Mouse (Mus musculus): ENCODE data around the gene Rpp21. TPM values are rescaled to one million over a fixed set of nuclear protein-coding genes. Genes with fewer than 3 reads are reported as not detected.

Gene Rpp21
- polyA plus RNA-seq, 1 experiment from 2014 or later: 111 TPM

DNA sequence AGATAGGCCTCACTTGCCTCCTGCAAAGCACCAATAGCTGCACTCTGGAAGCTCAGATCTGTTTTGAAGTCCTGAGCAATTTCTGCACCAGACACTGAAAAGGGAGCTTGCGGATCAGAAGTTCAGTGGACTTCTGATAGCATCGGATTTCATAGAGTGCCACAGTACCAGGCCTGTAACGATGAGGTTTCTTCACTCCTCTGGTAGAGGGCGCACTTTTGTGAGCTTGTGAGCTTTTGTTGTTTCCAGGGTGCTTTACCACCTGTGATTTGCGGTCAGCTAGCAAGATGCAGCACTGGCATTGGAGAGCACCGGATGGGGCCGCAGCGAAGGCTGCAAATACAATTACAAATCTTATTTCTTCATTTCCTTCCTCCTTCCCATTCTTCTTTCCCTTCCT is 30.9 kb downstream of the Rpp21 start:
- WGBS: 25% methylated on average over 8 of the region's 8 CpGs
- Histone ChIP-seq H3K4me2 (replicated peaks) (no peak overlapping the region), H3K4me1 (replicated peaks) (no peaks in the 10 kb centered on the region), H3K9me3 (no peaks in the 10 kb centered on the region), H3K9ac (replicated peaks) (no peak overlapping the region), H3K27me3 (peaks cover 63% of the 10 kb centered on the region), H3K4me3 (replicated peaks) (no peak overlapping the region), H3K36me3 (no peaks in the 10 kb centered on the region), H3K27ac (no peak overlapping the region)
- ATAC-seq: no peak

DNA sequence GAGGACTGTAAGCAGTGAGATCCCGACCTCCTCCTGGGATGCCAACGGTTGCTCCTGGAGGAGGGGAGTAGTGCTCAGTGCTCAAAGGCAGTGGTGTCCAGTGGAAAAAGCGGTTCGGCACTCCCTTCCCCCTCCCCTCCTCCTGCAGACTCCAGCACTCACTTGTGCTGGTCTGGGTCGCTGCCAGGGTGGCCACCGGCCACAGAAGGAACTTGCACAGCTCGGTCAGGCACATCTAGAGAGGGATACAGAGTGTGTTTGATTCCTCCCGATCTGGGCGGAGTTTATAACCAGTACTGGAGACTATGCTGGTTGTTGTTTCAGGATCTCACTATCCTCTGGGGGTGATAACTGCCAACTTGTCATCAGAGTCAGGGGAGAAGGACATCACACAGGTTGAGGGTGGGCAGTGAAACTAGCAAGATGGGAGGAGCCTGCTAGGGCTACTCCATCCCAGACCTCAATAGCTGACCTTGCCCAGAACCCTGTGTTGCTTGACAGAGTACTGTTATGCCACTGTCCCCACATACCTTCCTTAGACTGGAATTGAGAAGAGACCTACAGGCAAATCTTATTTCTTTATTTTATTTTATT is 32.5 kb downstream of the Rpp21 start:
- no peak overlapping the region for H3K4me3 ChIP-seq (replicated peaks)
- no peaks in the 10 kb centered on the region for H3K4me1 ChIP-seq (replicated peaks)
- no peak overlapping the region for H3K9ac ChIP-seq (replicated peaks)
- no peak for ATAC-seq
- no peaks in the 10 kb centered on the region for H3K36me3 ChIP-seq
- no peak overlapping the region for H3K27ac ChIP-seq
- H3K4me2 ChIP-seq (replicated peaks): 0 out of 2 replicates have a peak overlapping the region, but pooled peaks have one; percentile 5
- peaks cover 58% of the 10 kb centered on the region for H3K27me3 ChIP-seq
- no peaks in the 10 kb centered on the region for H3K9me3 ChIP-seq
- 11% methylated on average over 9 of the region's 9 CpGs for WGBS

DNA sequence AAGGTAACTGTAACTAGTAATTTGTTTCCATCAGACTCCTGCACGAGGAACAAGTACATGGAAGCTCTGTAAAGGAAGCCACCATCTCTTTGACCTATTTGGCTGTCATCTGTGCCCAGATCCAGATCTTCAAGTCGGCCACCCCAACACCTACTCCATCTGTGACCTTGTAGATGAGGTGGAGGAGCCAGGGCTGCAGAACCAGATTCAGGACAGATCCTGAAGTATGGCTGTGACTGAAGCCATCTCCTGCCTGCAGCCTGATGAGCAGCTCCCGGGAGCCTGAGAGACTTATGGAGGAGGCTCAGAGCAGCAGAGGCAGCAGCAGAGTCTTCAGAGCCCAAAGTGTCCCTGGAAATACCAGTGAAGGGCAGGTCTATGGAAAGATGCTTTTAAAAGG is 33.4 kb downstream of the Rpp21 start:
- no peak overlapping the region for H3K9ac ChIP-seq (replicated peaks)
- ATAC-seq: no peak
- no peaks in the 10 kb centered on the region for H3K9me3 ChIP-seq
- no peaks in the 10 kb centered on the region for H3K36me3 ChIP-seq
- peaks cover 50% of the 10 kb centered on the region for H3K27me3 ChIP-seq
- 55% methylated on average over 3 of the region's 3 CpGs for WGBS
- no peak overlapping the region for H3K4me3 ChIP-seq (replicated peaks)
- H3K4me1 ChIP-seq (replicated peaks): no peaks in the 10 kb centered on the region
- no peak overlapping the region for H3K4me2 ChIP-seq (replicated peaks)
- H3K27ac ChIP-seq: no peak overlapping the region

DNA sequence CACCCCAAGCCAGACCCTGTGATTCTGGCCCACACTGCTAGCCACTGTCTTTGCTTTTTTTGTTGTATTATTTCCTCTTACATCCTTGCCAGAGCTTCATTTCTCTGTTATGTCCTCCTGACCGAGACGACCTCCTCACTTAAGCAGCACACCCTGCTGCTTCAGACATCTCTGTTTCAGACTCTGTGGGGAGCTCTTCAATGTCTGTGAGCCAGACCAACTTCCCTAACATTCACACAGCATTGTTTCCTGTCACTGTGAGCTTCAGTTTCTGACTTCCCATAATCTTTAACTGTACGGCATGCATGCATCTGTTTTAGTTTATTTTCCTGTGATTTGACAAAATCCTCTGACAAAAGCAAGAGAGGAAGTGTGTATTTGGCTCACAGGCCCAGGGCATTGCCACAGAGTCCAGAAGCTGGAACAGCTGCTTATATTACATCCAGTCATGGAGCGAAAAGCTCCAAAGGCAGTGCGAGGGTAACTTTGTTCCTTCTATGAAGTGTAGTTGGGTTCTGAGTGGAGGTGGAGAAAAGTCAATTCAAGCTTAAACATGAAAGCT is 39.2 kb downstream of the Rpp21 start:
- Histone ChIP-seq H3K4me3 (replicated peaks) (no peak overlapping the region), H3K4me1 (replicated peaks) (no peaks in the 10 kb centered on the region), H3K9me3 (no peaks in the 10 kb centered on the region), H3K27ac (no peak overlapping the region), H3K4me2 (replicated peaks) (no peak overlapping the region), H3K36me3 (no peaks in the 10 kb centered on the region), H3K9ac (replicated peaks) (no peak overlapping the region), H3K27me3 (peaks cover 55% of the 10 kb centered on the region)
- WGBS: 56% methylated on average over 5 of the region's 5 CpGs
- no peak for ATAC-seq

DNA sequence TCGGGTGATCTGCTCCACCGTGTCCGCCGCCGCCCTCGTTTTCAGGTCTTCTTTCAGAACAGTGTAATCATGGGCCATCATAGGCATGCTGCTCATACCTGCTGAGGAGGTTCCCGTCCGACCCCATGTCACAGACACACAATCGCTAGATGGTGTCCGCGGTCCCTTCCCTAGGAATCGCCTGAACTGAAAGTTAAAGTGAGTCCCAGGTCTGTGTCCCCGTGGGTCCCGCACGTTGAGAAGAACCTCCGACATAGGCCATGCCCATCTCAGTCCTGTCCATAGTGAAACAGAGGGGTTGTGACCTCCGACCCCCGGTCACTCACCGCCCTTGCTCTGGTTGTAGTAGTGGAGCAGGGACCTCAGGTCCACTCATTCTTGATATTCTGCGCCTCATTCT is 42.3 kb downstream of the Rpp21 start:
- ATAC-seq: no peak
- 3% methylated on average over 20 of the region's 20 CpGs for WGBS
- H3K27ac ChIP-seq: no peak overlapping the region

DNA sequence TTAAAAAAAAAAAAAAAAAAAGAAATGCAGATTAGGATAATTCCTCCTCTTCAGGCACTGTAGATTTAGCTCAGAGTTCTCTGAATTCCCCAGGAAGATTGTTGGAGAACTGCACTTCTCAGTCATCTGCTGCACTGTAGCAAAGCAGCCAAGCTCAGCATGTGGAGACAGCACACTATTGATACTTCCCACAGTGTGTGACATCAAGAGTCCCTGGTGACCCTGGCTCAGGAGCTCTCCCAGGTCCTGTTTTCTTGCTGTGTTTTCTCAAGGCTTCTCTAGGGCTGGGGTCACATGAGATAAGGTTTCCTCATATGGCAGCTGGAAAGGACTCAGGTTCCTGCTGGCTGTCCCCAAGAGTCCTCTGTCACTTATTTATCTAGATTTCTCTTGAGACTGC is 51.0 kb downstream of the Rpp21 start:
- no peak for ATAC-seq
- Histone ChIP-seq H3K9ac (replicated peaks) (no peak overlapping the region), H3K27ac (no peak overlapping the region), H3K4me3 (replicated peaks) (no peak overlapping the region), H3K4me2 (replicated peaks) (no peak overlapping the region), H3K27me3 (peaks cover 65% of the 10 kb centered on the region), H3K9me3 (no peaks in the 10 kb centered on the region), H3K36me3 (no peaks in the 10 kb centered on the region), H3K4me1 (replicated peaks) (peaks cover 9% of the 10 kb centered on the region)

More for the DNA sequence above, 42.3 kb downstream of the Rpp21 start:
- no peaks in the 10 kb centered on the region for H3K36me3 ChIP-seq
- no peak overlapping the region for H3K4me3 ChIP-seq (replicated peaks)
- H3K9ac ChIP-seq (replicated peaks): no peak overlapping the region
- no peak overlapping the region for H3K4me2 ChIP-seq (replicated peaks)
- H3K4me1 ChIP-seq (replicated peaks): no peaks in the 10 kb centered on the region
- no peaks in the 10 kb centered on the region for H3K9me3 ChIP-seq
- H3K27me3 ChIP-seq: peaks cover 59% of the 10 kb centered on the region

DNA sequence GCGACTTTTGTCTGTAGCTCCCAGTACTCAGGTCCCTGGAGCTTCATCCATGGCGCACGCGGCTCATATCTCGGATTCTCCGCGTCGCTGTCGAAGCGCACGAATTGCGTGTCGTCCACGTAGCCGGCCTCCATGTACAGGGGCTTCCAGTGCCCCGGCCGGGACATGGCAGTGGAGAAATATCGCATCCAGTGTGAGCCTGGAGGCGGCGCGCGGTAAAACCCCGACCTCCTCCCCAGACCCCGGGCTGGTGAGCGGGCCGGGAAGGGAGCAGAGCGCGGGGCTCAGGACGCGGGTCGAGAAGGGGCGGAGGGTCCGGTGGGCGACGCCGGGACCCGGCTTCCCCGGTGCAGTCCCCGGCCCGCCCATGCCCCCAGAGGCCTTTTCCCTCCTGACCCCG is 52.0 kb downstream of the Rpp21 start:
- no peak overlapping the region for H3K27ac ChIP-seq
- under 1% methylated on average over 25 of the region's 41 CpGs for WGBS
- peaks cover 9% of the 10 kb centered on the region for H3K4me1 ChIP-seq (replicated peaks)
- H3K36me3 ChIP-seq: no peaks in the 10 kb centered on the region
- no peak overlapping the region; the same call in 1 of the 2 replicates for H3K9ac ChIP-seq (replicated peaks)
- H3K9me3 ChIP-seq: no peaks in the 10 kb centered on the region
- H3K4me2 ChIP-seq (replicated peaks): peak overlapping the region; percentile 53
- ATAC-seq: 0 out of 2 replicates have a peak, but pooled peaks have one; percentile 27
- H3K27me3 ChIP-seq: peaks cover 65% of the 10 kb centered on the region
- peak overlapping the region; percentile 33 for H3K4me3 ChIP-seq (replicated peaks)

Other genes with a start within 250 kb of the Rpp21 start
- gene H2-T24, start 237.5 kb downstream of the Rpp21 start, polyA plus RNA-seq (2015; fragmentation: Nextera tagmentation; extraction: Ambion mirVana): 7.8 and 8.1 TPM in 2 replicates
- gene H2-T23, start 225.2 kb downstream of the Rpp21 start, polyA plus RNA-seq (2015; fragmentation: Nextera tagmentation; extraction: Ambion mirVana): 4.3 and 5.2 TPM in 2 replicates
- gene H2-T22, start 215.3 kb downstream of the Rpp21 start, polyA plus RNA-seq (2015; fragmentation: Nextera tagmentation; extraction: Ambion mirVana): 4.4 and 4.8 TPM in 2 replicates
- gene Gm6034, start 215.1 kb downstream of the Rpp21 start, polyA plus RNA-seq (2015; fragmentation: Nextera tagmentation; extraction: Ambion mirVana): not detected in 2 replicates
- gene Gm11127, start 199.7 kb downstream of the Rpp21 start, polyA plus RNA-seq (2015; fragmentation: Nextera tagmentation; extraction: Ambion mirVana): not detected in 2 replicates
- gene Gm19684, start 136.4 kb downstream of the Rpp21 start, polyA plus RNA-seq (2015; fragmentation: Nextera tagmentation; extraction: Ambion mirVana): not detected in 2 replicates
- not detected in 2 replicates for gene Gm7030, start 128.6 kb downstream of the Rpp21 start, polyA plus RNA-seq (2015; fragmentation: Nextera tagmentation; extraction: Ambion mirVana)
- not detected in 2 replicates for gene Gm8909, start 89.5 kb downstream of the Rpp21 start, polyA plus RNA-seq (2015; fragmentation: Nextera tagmentation; extraction: Ambion mirVana)
- not detected in 2 replicates for gene H2-T3, start 67.8 kb downstream of the Rpp21 start, polyA plus RNA-seq (2015; fragmentation: Nextera tagmentation; extraction: Ambion mirVana)
- gene Trim39, start 14.2 kb upstream of the Rpp21 start, polyA plus RNA-seq (2015; fragmentation: Nextera tagmentation; extraction: Ambion mirVana): 29.3 and 31.1 TPM in 2 replicates
- gene H2-M10.2, start 28.4 kb upstream of the Rpp21 start, polyA plus RNA-seq (2015; fragmentation: Nextera tagmentation; extraction: Ambion mirVana): 0.28 and 0.36 TPM in 2 replicates
- not detected in 2 replicates for gene H2-M10.1, start 68.1 kb upstream of the Rpp21 start, polyA plus RNA-seq (2015; fragmentation: Nextera tagmentation; extraction: Ambion mirVana)
- gene H2-M10.3, start 110.3 kb upstream of the Rpp21 start, polyA plus RNA-seq (2015; fragmentation: Nextera tagmentation; extraction: Ambion mirVana): not detected in 2 replicates
- not detected in 2 replicates for gene H2-M10.4, start 204.3 kb upstream of the Rpp21 start, polyA plus RNA-seq (2015; fragmentation: Nextera tagmentation; extraction: Ambion mirVana)